Mouse (Mus musculus): ENCODE measurements around the gene Ddit4l. TPM values are rescaled to one million over a fixed set of nuclear protein-coding genes. Genes with fewer than 3 reads are reported as not detected.
"Not testable (repeated sequence)": the region's sequence is repeated elsewhere in the genome, so short reads cannot be mapped to it uniquely, and the experiment has no call there.

Ddit4l gene
- total RNA-seq (2014; fragmentation: Nextera tagmentation) (not detected in 2 replicates), total RNA-seq (2017) (not detected in 2 replicates)

GRCm38 (mm10) chr3:137621312-137621711, at the start of gene Ddit4l:
Gene Ddit4l (plus strand): TSS chr3:137621612.
- not testable (repeated sequence) for ATAC-seq (replicated peaks; ENCODE audit: low FRiP score, low TSS enrichment, poor library complexity, severe bottlenecking)

- no peak for ATAC-seq (replicated peaks; ENCODE audit: low FRiP score, low TSS enrichment, poor library complexity, severe bottlenecking)
Observed at GRCm38 (mm10) chr3:137576146-137576545, 45.3 kb upstream of the Ddit4l start.

GRCm38 (mm10) chr3:137586376-137586969, 34.9 kb upstream of the Ddit4l start:
- ATAC-seq (replicated peaks; ENCODE audit: low FRiP score, low TSS enrichment, poor library complexity, severe bottlenecking) = no peak

- no peak for ATAC-seq (replicated peaks; ENCODE audit: low FRiP score, low TSS enrichment, poor library complexity, severe bottlenecking)
Observed at GRCm38 (mm10) chr3:137589811-137590210, 31.6 kb upstream of the Ddit4l start.

GRCm38 (mm10) chr3:137594332-137594905, 27.0 kb upstream of the Ddit4l start:
- ATAC-seq (replicated peaks; ENCODE audit: low FRiP score, low TSS enrichment, poor library complexity, severe bottlenecking) = no peak

- no peak for ATAC-seq (replicated peaks; ENCODE audit: low FRiP score, low TSS enrichment, poor library complexity, severe bottlenecking)
Observed at GRCm38 (mm10) chr3:137608918-137609435, 12.4 kb upstream of the Ddit4l start.

GRCm38 (mm10) chr3:137610457-137611109, 10.8 kb upstream of the Ddit4l start:
- peak; percentile 44 for ATAC-seq (replicated peaks; ENCODE audit: low FRiP score, low TSS enrichment, poor library complexity, severe bottlenecking)

DNA sequence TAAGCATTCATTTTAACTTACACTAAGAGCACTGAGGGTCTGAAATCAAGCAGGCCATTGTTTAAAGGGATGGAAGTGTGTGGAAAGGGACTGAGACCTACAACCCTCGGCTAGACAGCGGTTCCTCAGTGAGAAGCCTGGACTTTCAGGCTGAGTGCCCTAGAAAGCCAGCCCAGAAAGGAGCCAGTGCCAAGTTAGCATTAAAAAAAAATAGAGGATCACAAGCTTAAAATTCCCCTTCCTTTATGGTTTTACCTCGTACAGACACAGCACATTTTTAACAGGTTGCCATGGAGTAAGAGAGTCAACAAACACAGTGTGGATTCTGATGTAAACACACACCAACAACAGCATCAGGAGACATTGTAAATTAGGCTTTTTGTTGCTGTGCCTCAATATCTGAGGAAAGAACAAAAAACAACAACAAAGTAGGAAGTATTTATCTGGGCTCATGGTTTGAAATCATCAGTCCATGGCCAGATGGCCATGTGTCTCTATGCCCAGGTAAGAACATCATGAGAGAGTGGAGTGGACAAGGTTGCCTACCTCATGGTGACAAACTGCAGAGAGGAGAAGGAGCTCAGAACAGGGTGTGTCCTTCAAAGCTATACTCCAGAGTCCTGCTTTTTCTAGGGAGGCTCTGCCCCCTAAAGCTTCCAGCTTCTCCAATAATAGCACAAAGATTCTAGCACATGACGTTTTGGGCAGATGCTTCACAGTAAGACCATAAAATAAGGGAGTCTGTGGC, 10.1 kb upstream of the Ddit4l start:
- no peak for ATAC-seq (replicated peaks; ENCODE audit: low FRiP score, low TSS enrichment, poor library complexity, severe bottlenecking)

DNA sequence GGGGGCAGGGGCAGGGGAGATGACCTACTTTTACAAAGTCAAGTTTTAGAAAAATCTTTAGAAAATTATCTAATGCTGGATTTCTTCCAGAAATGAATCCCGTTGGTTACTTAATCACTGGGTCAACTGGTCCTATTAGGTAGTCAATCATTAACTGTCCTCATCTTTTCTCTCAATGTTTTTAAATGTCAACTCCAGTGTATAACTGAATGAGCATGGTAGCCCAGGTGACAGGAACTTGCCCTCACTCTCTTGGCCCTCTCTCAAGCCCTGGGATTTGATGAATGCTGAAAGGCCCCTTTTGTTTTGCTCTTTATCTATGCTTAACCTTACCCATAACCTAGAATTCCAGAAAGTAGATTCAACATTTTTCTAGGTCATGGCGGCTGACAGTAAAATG, 9.4 kb upstream of the Ddit4l start:
- ATAC-seq (replicated peaks; ENCODE audit: low FRiP score, low TSS enrichment, poor library complexity, severe bottlenecking) = no peak

DNA sequence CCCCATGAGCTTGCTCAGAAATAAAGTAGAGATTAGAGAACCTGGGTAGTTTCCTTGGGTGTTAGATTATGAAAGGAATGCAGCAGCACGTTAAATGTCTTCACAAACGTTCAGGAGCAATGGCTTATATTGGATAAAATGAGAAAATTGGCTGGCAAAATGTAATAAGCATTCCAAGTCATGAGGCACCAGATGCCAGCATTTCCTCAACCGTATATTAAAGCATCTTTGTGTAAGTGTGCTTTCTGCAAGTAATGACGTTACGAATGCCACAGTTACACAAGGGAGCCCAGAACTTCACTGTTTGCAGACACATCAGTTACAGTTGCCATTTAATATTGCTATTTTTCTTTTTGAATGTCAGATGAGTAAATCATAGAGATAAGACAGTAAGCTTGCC, 872 bp upstream of the Ddit4l start:
- ATAC-seq (replicated peaks; ENCODE audit: low FRiP score, low TSS enrichment, poor library complexity, severe bottlenecking) = no peak

GRCm38 (mm10) chr3:137622091-137622490, 679 bp downstream of the Ddit4l start:
- ATAC-seq (replicated peaks; ENCODE audit: low FRiP score, low TSS enrichment, poor library complexity, severe bottlenecking) = no peak

GRCm38 (mm10) chr3:137622895-137623580, 1.6 kb downstream of the Ddit4l start:
- ATAC-seq (replicated peaks; ENCODE audit: low FRiP score, low TSS enrichment, poor library complexity, severe bottlenecking) = peak; percentile 42

DNA sequence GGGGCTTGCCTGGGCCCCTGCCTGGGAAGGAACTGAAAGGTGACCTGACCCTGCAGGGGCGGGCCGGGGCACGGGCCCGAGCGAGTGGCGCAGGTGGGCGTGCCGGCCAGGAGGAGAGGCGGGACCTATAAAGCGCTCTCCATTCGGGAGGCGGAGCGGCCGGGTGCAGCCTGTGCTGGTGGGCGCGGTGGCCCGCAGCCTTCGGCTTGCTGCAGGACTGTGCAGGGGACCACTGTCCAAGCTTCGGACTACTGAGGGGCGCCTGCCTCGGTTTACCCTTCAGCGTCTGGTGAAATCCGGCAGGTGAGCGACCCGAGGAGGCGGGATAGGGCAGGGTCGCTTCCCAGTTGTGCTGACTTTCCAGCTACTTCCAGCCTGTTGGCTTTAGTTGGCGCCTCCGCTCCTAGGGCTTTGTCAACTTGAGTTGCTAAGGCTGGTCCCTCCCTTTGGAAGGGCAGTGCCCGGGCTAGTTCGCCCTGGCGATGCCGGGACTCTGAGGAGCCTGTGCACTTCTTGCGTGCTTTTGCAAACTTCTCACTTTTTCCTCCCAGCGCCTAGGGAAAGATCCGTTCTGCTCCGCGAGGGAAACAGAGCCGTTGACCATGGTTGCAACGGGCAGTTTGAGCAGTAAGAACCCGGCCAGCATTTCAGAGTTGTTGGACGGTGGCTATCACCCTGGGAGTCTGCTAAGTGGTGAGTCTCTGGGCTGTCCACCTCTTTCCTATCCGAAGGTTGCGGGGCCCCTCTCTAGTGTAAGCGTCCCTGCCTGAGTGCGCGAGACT, 2.4 kb downstream of the Ddit4l start:
- peak; percentile 83 for ATAC-seq (replicated peaks; ENCODE audit: low FRiP score, low TSS enrichment, poor library complexity, severe bottlenecking)

DNA sequence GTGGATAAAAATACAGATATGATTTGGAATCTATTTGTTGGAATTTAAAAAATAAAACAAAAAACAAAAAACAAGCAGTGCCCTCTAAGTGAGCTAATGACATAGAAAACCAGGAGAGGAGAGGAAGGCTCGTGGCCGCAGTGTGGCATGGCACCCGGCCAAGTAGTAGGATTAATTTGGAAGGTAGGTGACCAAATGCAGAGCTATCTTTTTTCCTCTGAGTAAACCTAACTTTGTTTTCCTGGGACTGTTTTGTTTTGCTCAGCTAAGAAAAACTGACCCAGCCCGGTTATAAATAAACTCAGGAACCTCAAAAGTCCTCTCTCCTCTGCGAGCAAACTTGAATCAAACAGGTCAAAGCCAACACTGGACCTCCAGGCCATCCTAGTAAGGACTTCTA, 3.6 kb downstream of the Ddit4l start:
- no peak for ATAC-seq (replicated peaks; ENCODE audit: low FRiP score, low TSS enrichment, poor library complexity, severe bottlenecking)

- no peak for ATAC-seq (replicated peaks; ENCODE audit: low FRiP score, low TSS enrichment, poor library complexity, severe bottlenecking)
Observed at GRCm38 (mm10) chr3:137633726-137634125, 12.3 kb downstream of the Ddit4l start.

GRCm38 (mm10) chr3:137636571-137636970, 15.2 kb downstream of the Ddit4l start:
- no peak for ATAC-seq (replicated peaks; ENCODE audit: low FRiP score, low TSS enrichment, poor library complexity, severe bottlenecking)

DNA sequence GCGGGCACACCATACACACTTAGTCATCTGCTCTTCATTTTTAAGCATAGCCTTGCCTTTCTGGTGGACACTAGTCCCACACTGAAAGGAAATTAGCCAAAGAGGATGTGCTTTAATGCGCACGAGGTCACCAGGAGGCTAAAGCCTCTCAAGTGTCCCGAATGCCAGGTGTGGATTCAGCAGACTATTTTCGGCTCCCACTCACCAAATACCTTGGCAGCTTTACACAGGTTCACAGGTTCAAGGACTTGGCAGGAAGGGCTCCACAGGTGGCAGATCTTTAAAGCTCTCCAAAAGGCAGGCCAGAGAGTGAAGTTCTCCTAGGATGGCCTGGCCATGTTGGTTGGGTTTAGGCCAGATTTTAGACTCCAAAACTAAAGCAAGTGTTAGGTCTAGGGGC, 19.8 kb downstream of the Ddit4l start:
- no peak for ATAC-seq (replicated peaks; ENCODE audit: low FRiP score, low TSS enrichment, poor library complexity, severe bottlenecking)

GRCm38 (mm10) chr3:137642137-137642536, 20.7 kb downstream of the Ddit4l start:
- ATAC-seq (replicated peaks; ENCODE audit: low FRiP score, low TSS enrichment, poor library complexity, severe bottlenecking) = no peak

DNA sequence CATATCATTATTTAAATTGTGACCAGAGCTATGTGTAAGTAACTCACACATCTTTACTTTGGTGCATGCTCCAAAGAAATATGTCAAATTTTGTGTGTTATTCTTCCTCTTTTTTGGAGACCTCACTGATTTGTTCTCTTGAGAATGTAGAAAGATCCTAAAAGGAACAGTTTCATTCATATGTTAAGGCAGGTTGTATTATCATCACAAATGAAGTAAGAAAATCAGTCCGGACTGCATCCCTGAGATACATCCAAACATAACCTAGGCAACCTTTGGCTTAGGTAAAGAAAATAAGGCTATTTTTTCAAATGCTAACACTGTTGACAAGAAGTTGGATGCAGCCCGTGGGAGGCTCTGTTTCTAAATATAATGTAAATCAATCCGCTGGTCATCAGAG, 21.2 kb downstream of the Ddit4l start:
- no peak for ATAC-seq (replicated peaks; ENCODE audit: low FRiP score, low TSS enrichment, poor library complexity, severe bottlenecking)

All from megakaryocyte-erythroid progenitor cell, adult 5-6 weeks (primary cell).